Mouse (Mus musculus) cerebellum, adult 2 months (tissue): ENCODE results near the gene Tet1. TPM values are rescaled to one million over a fixed set of nuclear protein-coding genes. Genes with fewer than 3 reads are reported as not detected.

Experiments used
- DNase-seq, 2 experiments: peaks; one replicate each; pipeline ENCODE4 v3.0.0; 2021
- H3K27ac ChIP-seq: fragments of 200-500 bp; 2 replicates; pipeline ENCODE4 v1.5.1; 2012; ENCODE audit warnings: low read length, control low read depth, inconsistent platforms; ENCODE audit not compliant: insufficient read depth
- H3K27me3 ChIP-seq: fragments of 200-500 bp; 2 replicates; pipeline ENCODE4 v1.6.1; 2012; ENCODE audit warnings: inconsistent platforms, mild to moderate bottlenecking, low read length, moderate library complexity; ENCODE audit not compliant: control insufficient read depth, insufficient read depth
- H3K4me1 ChIP-seq: fragments of 200-500 bp; 2 replicates; pipeline ENCODE4 v1.6.1; 2011; ENCODE audit warnings: low read length; ENCODE audit not compliant: control insufficient read depth, insufficient read depth
- H3K4me3 ChIP-seq: fragments of 200-500 bp; replicated peaks from 2 replicates; pipeline ENCODE3; 2011; ENCODE audit warnings: mild to moderate bottlenecking, low read depth, low read length, control low read depth; ENCODE audit not compliant: insufficient read depth
- CTCF ChIP-seq: fragments of 200-500 bp; IDR thresholded peaks from 2 replicates; pipeline ENCODE4 v1.5.1; 2011; ENCODE audit warnings: low read depth, mild to moderate bottlenecking, control low read depth, low read length, moderate library complexity, borderline replicate concordance; ENCODE audit not compliant: insufficient read depth
- POLR2A ChIP-seq: fragments of 200-500 bp; IDR thresholded peaks from 2 replicates; pipeline ENCODE4 v1.6.1; 2011; ENCODE audit warnings: low read length, control low read depth, borderline replicate concordance; ENCODE audit not compliant: insufficient read depth
- WGBS: fragments of 180-500 bp; shearing (Covaris S2); methylation state at CpG from one replicate; pipeline ENCODE4 v1.1.7; 2018; 5-methylcytosine and 5-hydroxymethylcytosine counted together
- polyA plus RNA-seq: library from polyadenylated mRNA; depleted of rRNA; stranded (reverse); fragments of >200 nt; gene quantifications from 2 replicates; pipeline ENCODE4 v1.2.3, GENCODE M21; 2012

The Tet1 gene
- polyA plus RNA-seq, 1 experiment: 6.5 TPM

DNA sequence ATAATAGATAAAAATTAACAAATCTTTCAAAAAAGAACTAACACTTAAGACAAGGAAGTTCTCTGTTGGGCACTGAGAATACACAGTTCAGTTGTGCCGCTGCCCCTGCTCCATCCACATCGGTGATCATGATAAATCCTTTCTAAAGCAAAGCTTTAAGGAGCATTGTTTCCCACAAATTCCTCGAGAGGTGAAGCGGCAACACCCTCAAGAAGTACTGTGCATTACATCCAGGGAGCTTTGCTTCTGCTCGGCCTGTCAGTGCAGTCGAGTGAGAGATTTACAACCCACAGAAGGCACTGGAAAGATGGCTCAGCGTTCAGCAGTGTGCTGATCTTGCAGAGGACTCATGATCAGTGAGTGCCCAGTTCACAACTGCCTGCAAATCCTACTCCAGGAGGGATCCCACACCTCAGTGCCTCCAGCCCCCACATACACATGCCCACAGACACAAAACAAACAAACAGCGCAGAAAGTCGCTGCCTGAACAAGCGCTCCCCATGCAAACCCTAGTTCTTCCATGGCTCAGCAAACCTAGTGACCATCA is 66.8 kb downstream of the Tet1 start:
- Histone ChIP-seq H3K4me3 (no peak overlapping the region), H3K27me3 (no peaks in the 10 kb centered on the region), H3K27ac (no peak overlapping the region), H3K4me1 (peaks cover 9% of the 10 kb centered on the region)
- 88% methylated on average over 10 of the region's 10 CpGs for WGBS
- no peak for TF ChIP-seq CTCF
- no peak for TF ChIP-seq POLR2A
- no peak for DNase-seq

DNA sequence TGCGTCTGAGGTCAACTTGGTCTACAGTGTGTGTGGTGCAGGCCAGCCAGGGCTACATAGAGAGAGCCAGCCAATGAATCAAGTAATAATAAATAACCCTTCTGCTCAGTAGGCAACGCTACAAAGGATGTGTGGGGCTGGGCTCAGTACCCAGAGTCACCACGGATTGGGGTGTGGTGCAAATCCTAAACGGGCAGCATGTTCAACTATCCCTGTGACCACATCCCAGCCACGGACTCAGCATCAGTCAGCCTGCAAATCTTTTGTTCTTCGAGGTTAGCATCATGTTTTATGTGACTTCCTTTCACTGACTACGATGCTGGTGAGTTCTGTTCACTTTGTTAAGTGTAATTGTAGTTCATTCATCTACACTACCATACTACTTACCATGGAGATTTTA is 68.1 kb downstream of the Tet1 start:
- WGBS: 93% methylated on average over 7 of the region's 7 CpGs
- Histone ChIP-seq H3K27ac (no peak overlapping the region), H3K27me3 (no peaks in the 10 kb centered on the region), H3K4me3 (no peak overlapping the region), H3K4me1 (peaks cover 8% of the 10 kb centered on the region)
- TF ChIP-seq CTCF (no peak), POLR2A (no peak)
- no peak for DNase-seq

DNA sequence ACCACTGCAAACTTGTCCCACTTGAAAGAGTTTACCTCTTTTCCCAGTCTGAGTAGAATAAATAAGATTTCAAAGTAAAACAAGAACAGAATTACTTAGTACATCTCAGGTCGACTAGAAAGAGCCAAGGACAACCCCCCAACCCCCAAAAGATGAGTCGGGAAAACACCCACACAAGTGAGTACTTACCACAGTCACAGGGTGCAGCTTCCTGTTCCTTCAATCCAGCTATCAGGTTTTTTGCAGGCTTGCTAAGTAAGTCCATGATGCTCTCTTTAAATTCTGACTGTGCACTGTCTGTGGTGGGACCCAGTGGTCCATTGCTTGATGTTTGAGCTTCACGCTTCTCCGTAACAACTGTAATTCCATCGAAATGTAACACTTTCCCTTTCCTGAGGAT is 70.8 kb downstream of the Tet1 start:
- Histone ChIP-seq H3K27ac (no peak overlapping the region), H3K27me3 (no peaks in the 10 kb centered on the region), H3K4me3 (no peak overlapping the region), H3K4me1 (no peaks in the 10 kb centered on the region)
- TF ChIP-seq POLR2A: no peak
- no peak for TF ChIP-seq CTCF
- no peak for DNase-seq
- WGBS: 93% methylated on average over 5 of the region's 5 CpGs

DNA sequence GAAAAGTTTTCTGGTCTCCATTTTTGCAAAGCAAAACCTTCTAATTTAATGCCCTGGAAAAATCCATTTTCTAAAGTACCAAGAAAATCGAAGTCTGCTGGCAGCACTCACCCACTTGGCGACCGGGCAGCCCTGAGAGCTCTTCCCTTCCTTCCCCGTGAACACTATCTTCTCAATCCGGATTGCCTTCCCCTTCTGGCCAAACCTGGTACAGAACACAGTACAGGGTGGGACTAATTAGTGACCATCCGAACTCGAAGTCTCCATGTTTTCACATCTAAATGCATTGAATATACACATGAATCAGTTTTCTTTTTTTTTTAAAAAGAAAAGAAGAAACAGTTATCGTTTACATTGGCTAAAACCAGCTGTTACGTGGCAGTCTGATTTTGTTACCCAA is 76.0 kb downstream of the Tet1 start:
- H3K4me3 ChIP-seq: no peak overlapping the region
- no peaks in the 10 kb centered on the region for H3K27me3 ChIP-seq
- no peak overlapping the region for H3K27ac ChIP-seq
- H3K4me1 ChIP-seq: no peaks in the 10 kb centered on the region
- TF ChIP-seq CTCF: no peak
- no peak for TF ChIP-seq POLR2A
- DNase-seq: no peak
- WGBS: 73% methylated on average over 9 of the region's 9 CpGs

DNA sequence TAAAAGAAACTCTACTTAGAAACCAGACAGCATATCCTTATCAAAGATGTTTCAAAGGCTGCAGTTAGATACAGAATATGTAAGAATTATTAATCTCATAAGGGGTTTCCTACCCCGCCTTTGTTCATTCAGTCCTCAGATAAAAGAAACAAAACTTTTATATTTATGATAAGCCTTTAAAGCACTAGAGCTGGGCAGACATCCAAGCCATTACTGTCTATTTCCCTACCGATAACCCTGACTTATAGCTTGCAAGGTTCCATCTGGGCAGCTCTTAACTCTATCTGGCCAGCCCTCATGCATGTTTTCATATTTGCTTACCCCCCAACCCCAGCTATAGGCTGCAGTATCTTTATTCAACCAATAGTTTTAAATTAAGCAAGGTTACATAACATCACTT is 77.2 kb downstream of the Tet1 start:
- H3K27ac ChIP-seq: no peak overlapping the region
- WGBS: 75% methylated on average over 2 of the region's 2 CpGs
- no peak overlapping the region for H3K4me3 ChIP-seq
- no peak for DNase-seq
- no peak for TF ChIP-seq POLR2A
- TF ChIP-seq CTCF: no peak
- no peaks in the 10 kb centered on the region for H3K27me3 ChIP-seq
- no peaks in the 10 kb centered on the region for H3K4me1 ChIP-seq

DNA sequence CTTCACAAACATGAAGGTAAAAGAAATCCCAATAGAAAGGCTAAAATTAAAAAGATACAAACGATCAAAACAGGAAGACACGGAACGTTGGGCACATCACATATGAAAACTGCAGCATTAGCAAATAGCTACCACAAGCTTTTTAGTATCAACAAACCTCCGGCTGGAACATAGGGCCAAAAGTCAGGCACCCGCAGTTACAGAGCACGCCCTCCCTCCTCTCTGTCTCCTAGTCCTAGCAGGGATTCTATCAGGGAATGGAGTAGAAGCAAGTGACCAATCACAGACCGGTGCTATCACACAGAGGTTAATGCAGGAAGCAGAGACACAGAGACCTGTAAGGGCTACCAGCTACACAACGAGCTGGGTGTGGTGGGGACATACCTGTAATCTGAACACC is 84.3 kb downstream of the Tet1 start:
- WGBS: 86% methylated on average over 8 of the region's 8 CpGs

DNA sequence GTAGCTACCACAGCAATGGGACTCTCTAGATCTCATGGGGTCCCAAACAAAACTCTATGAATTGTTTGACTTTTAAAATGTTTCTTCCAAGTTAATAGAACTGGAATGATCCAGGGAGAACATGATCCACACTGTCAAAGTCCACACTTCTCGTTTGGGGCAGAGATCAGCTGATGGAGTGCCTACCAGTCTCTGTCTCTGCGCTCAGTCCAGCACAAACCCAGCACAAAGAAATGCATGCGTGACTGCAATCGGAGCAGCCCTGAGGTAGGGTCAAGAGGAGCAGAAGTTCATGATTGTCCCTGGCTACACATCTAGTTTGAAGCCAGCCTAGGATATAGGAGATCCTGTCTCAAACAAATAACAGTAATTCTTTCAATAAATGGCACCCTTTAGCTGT is 85.4 kb downstream of the Tet1 start:
- 86% methylated on average over 4 of the region's 4 CpGs for WGBS
- no peak overlapping the region for H3K4me3 ChIP-seq
- no peaks in the 10 kb centered on the region for H3K4me1 ChIP-seq
- no peak for DNase-seq
- TF ChIP-seq POLR2A: no peak
- TF ChIP-seq CTCF: no peak
- H3K27me3 ChIP-seq: no peaks in the 10 kb centered on the region
- no peak overlapping the region for H3K27ac ChIP-seq

More for the DNA sequence above, 84.3 kb downstream of the Tet1 start:
- TF ChIP-seq POLR2A: no peak
- TF ChIP-seq CTCF: no peak
- DNase-seq: no peak
- Histone ChIP-seq H3K27ac (no peak overlapping the region), H3K4me3 (no peak overlapping the region), H3K4me1 (no peaks in the 10 kb centered on the region), H3K27me3 (no peaks in the 10 kb centered on the region)

DNA sequence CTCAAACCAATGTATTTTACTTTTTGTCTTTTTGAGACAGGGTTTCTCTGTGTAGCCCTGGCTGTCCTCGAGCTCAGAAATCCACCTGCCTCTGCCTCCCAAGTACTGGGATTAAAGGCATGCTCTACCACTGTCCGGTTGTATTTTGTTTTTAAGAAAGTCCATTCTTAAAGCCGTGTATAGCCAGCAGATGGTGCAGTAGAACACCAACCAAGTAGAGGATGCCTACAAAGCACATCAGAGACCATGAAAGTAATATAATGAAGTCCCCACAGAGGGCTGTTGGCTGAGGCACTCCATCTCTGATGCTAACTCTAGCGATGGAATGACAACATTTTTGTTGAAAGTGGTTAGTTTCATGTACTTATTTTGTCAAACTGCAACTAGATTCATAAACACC is 98.8 kb downstream of the Tet1 start:
- 73% methylated on average over 4 of the region's 4 CpGs for WGBS
- Histone ChIP-seq H3K27me3 (no peaks in the 10 kb centered on the region), H3K4me1 (peaks cover 3% of the 10 kb centered on the region; the same call in 1 of the 2 replicates), H3K4me3 (no peak overlapping the region), H3K27ac (no peak overlapping the region)
- TF ChIP-seq POLR2A (no peak), CTCF (no peak)
- DNase-seq: no peak

DNA sequence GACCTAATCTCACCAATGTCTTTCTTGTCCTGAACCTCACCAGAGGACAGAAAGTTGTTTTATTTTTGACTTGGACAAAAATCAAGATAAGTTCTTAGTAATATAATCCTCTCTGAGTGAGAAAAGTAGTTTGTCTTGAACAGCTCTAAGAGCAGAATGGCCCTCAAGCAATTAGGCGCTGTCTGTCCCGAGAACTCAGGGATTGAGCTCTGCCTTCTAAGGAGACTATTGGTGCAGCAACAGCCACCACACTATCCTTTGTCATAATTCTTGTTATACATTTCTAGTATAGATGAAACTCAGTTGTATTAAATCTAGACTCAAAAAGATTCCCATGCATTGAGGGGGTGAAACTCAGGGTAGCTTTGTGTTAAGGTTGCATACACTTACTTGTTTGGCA is 100.0 kb downstream of the Tet1 start:
- Histone ChIP-seq H3K4me3 (no peak overlapping the region), H3K27me3 (no peaks in the 10 kb centered on the region), H3K27ac (no peak overlapping the region), H3K4me1 (peaks cover 3% of the 10 kb centered on the region; the same call in 1 of the 2 replicates)
- no peak for DNase-seq
- 99% methylated on average over 2 of the region's 2 CpGs for WGBS
- TF ChIP-seq CTCF (no peak), POLR2A (no peak)
